Mouse (Mus musculus) retina, embryonic 14.5 days (tissue): ENCODE measurements around the gene Sptlc3.

Experiments used
- DNase-seq: peaks from one replicate; pipeline ENCODE4 v3.0.0-alpha.2; 2015; ENCODE audit warnings: low spot score

Sptlc3 gene

GRCm38 (mm10) chr2:139637861-139638260 is 144.1 kb downstream of the Sptlc3 start:
- no peak for DNase-seq

GRCm38 (mm10) chr2:139641757-139642385 is 148.2 kb downstream of the Sptlc3 start:
- no peak for DNase-seq

DNA sequence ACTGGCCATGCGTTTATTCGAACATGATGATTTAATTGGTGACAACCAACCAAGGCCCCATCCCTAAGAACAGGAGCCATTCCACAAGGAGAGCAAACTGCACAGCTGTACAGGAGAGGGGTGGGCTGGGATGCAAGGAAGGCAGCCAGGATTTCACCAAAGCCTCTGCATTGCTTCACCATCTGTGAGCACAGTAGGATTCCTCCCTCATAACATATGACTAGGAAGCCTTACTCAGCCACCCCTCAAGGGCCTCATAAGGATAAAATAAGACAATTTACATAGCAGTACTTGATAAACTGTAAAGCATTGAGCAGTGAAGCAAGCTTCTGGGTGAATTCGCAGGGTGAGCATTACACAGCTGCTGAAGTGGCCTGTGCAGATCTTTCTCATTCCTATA is 155.8 kb downstream of the Sptlc3 start:
- peak; percentile 8 for DNase-seq

DNA sequence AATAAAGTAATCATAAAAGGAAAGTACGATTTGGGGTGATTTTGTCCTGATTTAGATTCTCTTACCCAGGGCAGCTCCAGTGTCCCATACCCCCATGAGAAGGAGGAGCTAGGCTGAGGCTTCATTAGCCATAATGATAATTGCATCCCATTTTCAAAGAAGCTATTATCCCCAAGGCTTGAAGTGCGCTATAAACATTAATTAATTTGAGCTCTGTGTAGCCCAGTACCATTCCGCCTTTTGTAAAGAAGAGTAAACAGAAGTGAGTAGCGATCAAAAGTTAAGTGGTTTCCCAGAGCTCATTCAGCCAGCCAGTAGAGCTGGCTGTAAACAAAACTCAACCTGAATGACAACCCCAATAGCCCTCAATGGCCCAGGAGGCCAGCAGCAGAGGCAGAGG is 163.0 kb downstream of the Sptlc3 start:
- peak; percentile 4 for DNase-seq

GRCm38 (mm10) chr2:139671838-139672237 is 178.1 kb downstream of the Sptlc3 start:
- DNase-seq: no peak

- DNase-seq: no peak
These were observed 178.7 kb downstream of the Sptlc3 start for GRCm38 (mm10) chr2:139672371-139672770.

DNA sequence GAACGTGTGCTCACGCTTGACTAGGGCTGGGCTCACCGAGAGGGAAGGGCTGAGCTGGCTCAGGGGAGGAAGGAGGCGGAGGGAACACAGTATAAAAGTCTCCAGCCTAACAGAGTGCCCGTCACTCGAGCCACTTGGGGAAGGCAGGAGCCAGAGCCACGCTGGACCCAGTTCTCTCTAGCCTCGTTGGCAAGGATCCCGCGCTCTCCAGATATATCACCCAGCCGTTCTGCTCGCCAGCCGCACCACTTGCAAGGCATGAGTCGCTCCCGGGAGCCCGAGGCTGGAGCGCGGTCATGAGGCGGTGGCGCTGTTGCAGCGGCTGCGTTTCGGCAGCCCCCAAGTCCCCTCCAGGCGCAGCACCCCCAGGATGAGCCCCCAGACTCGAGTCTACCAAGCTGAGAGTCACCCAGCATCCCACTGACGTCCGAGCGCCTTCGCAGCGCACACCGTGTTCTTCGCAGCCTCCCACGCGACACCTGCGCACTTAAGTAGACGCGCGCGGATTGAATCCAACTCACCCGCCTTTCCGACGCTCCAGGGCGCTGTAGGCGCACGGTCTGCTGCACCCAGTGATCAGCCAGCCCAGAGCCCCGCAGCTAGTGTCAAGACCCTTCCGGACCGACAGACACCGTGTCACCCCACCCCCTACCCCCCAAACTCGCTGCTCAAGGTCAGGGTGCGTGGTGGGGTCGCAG is 183.5 kb downstream of the Sptlc3 start:
- peak; percentile 69 for DNase-seq

GRCm38 (mm10) chr2:139677809-139678274 is 184.1 kb downstream of the Sptlc3 start, which contains the start of gene Ism1:
Ism1 (plus strand) TSS chr2:139678178.
- peak; percentile 63 for DNase-seq

GRCm38 (mm10) chr2:139678275-139679140 is 184.8 kb downstream of the Sptlc3 start:
- DNase-seq: peak; percentile 76

DNA sequence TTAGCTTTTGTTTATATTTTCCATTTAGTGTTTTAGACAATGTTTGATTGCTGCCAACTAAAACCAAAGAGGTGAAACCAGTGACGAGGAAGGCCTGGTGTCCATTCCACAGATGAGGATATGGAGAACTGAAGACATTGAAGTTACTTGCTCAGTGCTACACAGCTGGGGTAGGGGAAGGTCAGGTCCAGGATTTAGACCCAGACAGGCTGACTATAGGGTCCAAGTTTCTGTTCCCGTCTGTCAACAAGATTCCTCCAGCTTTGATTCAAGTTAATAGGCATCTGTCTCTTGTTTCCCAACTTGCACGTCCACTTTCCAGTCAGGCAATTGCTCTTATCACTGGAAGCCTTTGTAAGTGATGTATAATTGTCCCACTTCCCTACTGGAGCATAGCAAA is 188.8 kb downstream of the Sptlc3 start:
- no peak for DNase-seq
